Mouse (Mus musculus) forebrain, postnatal 0 days (tissue): ENCODE measurements around the gene Sipa1l3. TPM values are rescaled to one million over a fixed set of nuclear protein-coding genes. Genes with fewer than 3 reads are reported as not detected.

ENCODE experiments used
- ATAC-seq: fragments of 200-750 bp; cut with Nextera tagmentation; 2 replicates; pipeline ENCODE4 v1.8.0; 2017; ENCODE audit warnings: mild to moderate bottlenecking, moderate library complexity
- DNase-seq: peaks from one replicate; pipeline ENCODE4 v3.0.0-alpha.2; 2015
- H3K27ac ChIP-seq: fragments of 300-500 bp; sonication (generic); 2 replicates; pipeline ENCODE4 v1.5.1; 2014; ENCODE audit warnings: low read depth, mild to moderate bottlenecking, antibody characterized with exemption, low read length, moderate library complexity, mixed read lengths
- H3K27me3 ChIP-seq: fragments of 300-500 bp; sonication (generic); 2 replicates; pipeline ENCODE4 v1.6.1; 2014; ENCODE audit warnings: mild to moderate bottlenecking, low read length, mixed read lengths; ENCODE audit not compliant: insufficient read depth
- H3K36me3 ChIP-seq: fragments of 300-500 bp; sonication (generic); 2 replicates; pipeline ENCODE4 v1.6.1; 2014; ENCODE audit warnings: mild to moderate bottlenecking, moderate library complexity; ENCODE audit not compliant: insufficient read depth
- H3K4me1 ChIP-seq: fragments of 300-500 bp; sonication (generic); 2 replicates; pipeline ENCODE4 v1.6.1; 2014; ENCODE audit warnings: antibody characterized with exemption; ENCODE audit not compliant: insufficient read depth
- H3K4me2 ChIP-seq: fragments of 300-500 bp; sonication (generic); 2 replicates; pipeline ENCODE4 v1.6.1; 2014; ENCODE audit warnings: low read depth, mild to moderate bottlenecking, moderate library complexity
- H3K4me3 ChIP-seq: fragments of 300-500 bp; sonication (generic); 2 replicates; pipeline ENCODE4 v1.5.1; 2014; ENCODE audit warnings: low read depth, low read length, mixed read lengths
- H3K9ac ChIP-seq: fragments of 300-500 bp; sonication (generic); 2 replicates; pipeline ENCODE4 v1.6.1; 2014; ENCODE audit warnings: mild to moderate bottlenecking
- H3K9me3 ChIP-seq: fragments of 300-500 bp; sonication (generic); 2 replicates; pipeline ENCODE4 v1.6.1; 2016; ENCODE audit warnings: low read length
- CTCF ChIP-seq: sonication (generic); IDR thresholded peaks from 2 replicates; pipeline ENCODE4 v1.5.1; 2016; ENCODE audit warnings: antibody characterized with exemption, control low read depth, low read depth
- WGBS: fragments of 180-500 bp; shearing (Covaris S2); extraction: QIAGEN DNeasy Blood & Tissue Kit; methylation state at CpG from one replicate; pipeline ENCODE4 v1.1.7; 2014; 5-methylcytosine and 5-hydroxymethylcytosine counted together
- polyA plus RNA-seq: library from polyadenylated mRNA; unstranded; fragments of >200 nt; fragmentation: Nextera tagmentation; extraction: Ambion mirVana; gene quantifications from 2 replicates; pipeline ENCODE4 v1.2.1, GENCODE M21; 2015
- total RNA-seq: library from RNA; depleted of rRNA; stranded (reverse); fragments of >200 nt; gene quantifications from 2 replicates; pipeline ENCODE4 v1.2.3, GENCODE M21; 2014

Gene Sipa1l3
- total and polyA plus RNA-seq, 2 experiments from 2014 or later: 12.1 to 44.1 TPM

DNA sequence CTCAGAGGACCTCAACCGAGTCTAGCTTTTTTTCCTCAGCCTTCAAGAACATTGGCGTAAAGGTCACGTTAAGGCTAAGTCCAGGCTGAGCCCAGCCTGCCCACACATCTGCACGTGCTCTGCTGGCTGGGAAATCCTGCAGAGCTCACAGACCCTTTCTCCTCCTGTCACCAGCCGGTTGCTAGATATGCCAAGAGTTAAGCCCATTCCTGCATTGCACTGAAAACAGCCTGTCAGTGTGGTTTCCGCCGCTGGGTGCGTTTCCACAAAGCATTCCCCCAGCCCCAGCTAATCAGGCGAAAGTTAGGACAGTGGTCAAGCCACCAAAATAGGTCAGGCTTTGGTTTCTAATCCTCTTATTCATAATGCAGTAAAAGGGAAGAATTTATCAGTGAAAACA lies 77.3 kb downstream of the Sipa1l3 start:
- Histone ChIP-seq H3K9ac (no peak overlapping the region), H3K27ac (0 out of 2 replicates have a peak overlapping the region, but pooled peaks have one; percentile 29), H3K4me2 (no peak overlapping the region), H3K4me3 (no peak overlapping the region), H3K9me3 (no peaks in the 10 kb centered on the region), H3K36me3 (no peaks in the 10 kb centered on the region), H3K4me1 (0 out of 2 replicates have a peak, but pooled peaks cover 5% of the 10 kb centered on the region), H3K27me3 (no peaks in the 10 kb centered on the region)
- ATAC-seq (peak; percentile 43; the same call in 1 of the 2 replicates), DNase-seq (no peak)
- TF ChIP-seq CTCF: 0 out of 2 replicates have a peak, but pooled peaks have one; percentile 14
- 23% methylated on average over 9 of the region's 9 CpGs for WGBS

DNA sequence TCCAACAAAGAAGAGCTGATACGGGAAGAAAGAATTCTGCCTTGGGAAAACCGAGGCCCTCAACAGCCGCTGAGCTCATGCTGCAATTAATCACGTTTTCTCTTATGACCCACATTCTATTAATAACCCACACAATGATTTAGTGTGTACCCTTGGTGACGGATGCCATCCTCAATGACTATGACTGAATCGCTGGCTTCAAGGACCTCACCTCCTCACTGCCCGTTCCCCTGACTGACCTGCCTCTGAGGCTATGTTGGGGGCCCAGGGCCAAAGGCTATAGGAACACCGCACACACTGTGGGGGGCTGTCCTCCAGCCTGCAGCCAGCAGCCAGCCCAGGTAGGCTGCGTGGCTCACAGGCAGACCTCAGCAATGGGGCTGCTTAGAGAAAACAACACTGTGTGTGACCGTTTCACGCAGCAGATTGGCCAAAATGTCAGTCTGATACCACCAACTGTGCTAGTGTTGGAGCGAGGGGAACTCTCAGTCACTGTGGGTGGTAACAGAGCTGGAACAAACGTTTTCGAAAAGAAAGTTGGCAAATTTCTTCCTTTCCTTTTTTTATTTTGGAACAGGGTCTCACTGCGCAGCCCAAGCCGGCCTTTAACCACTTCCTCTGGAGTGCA lies 79.7 kb downstream of the Sipa1l3 start:
- H3K4me3 ChIP-seq: no peak overlapping the region
- H3K9ac ChIP-seq: no peak overlapping the region
- TF ChIP-seq CTCF: no peak
- 66% methylated on average over 16 of the region's 16 CpGs for WGBS
- H3K27ac ChIP-seq: no peak overlapping the region
- DNase-seq: no peak
- H3K36me3 ChIP-seq: no peaks in the 10 kb centered on the region
- ATAC-seq: peak; percentile 23; the same call in 1 of the 2 replicates
- no peak overlapping the region for H3K4me2 ChIP-seq
- H3K9me3 ChIP-seq: no peaks in the 10 kb centered on the region
- H3K27me3 ChIP-seq: no peaks in the 10 kb centered on the region
- H3K4me1 ChIP-seq: 0 out of 2 replicates have a peak, but pooled peaks cover 5% of the 10 kb centered on the region

- no peak overlapping the region for H3K27ac ChIP-seq
- WGBS: 81% methylated on average over 14 of the region's 14 CpGs
- ATAC-seq: no peak
Measured at GRCm38 (mm10) chr7:29438204-29438603, 80.2 kb downstream of the Sipa1l3 start.

GRCm38 (mm10) chr7:29437072-29437471 lies 81.4 kb downstream of the Sipa1l3 start:
- ATAC-seq: no peak
- Histone ChIP-seq H3K4me3 (no peak overlapping the region), H3K9ac (no peak overlapping the region), H3K36me3 (no peaks in the 10 kb centered on the region), H3K4me1 (peaks cover 9% of the 10 kb centered on the region; the same call in 1 of the 2 replicates), H3K27ac (no peak overlapping the region), H3K27me3 (no peaks in the 10 kb centered on the region), H3K9me3 (no peaks in the 10 kb centered on the region), H3K4me2 (no peak overlapping the region)
- 82% methylated on average over 10 of the region's 10 CpGs for WGBS
- no peak for TF ChIP-seq CTCF
- DNase-seq: no peak

More at GRCm38 (mm10) chr7:29438204-29438603, 80.2 kb downstream of the Sipa1l3 start:
- Histone ChIP-seq H3K9ac (no peak overlapping the region), H3K4me3 (no peak overlapping the region), H3K4me1 (0 out of 2 replicates have a peak, but pooled peaks cover 9% of the 10 kb centered on the region), H3K27me3 (no peaks in the 10 kb centered on the region), H3K9me3 (no peaks in the 10 kb centered on the region), H3K4me2 (no peak overlapping the region), H3K36me3 (no peaks in the 10 kb centered on the region)
- no peak for TF ChIP-seq CTCF
- no peak for DNase-seq

GRCm38 (mm10) chr7:29434313-29435035 lies 84.0 kb downstream of the Sipa1l3 start:
- Histone ChIP-seq H3K4me2 (no peak overlapping the region), H3K27ac (no peak overlapping the region), H3K9ac (no peak overlapping the region), H3K4me1 (peaks cover 11% of the 10 kb centered on the region), H3K27me3 (no peaks in the 10 kb centered on the region), H3K36me3 (no peaks in the 10 kb centered on the region), H3K9me3 (no peaks in the 10 kb centered on the region), H3K4me3 (no peak overlapping the region)
- 68% methylated on average over 9 of the region's 9 CpGs for WGBS
- no peak for TF ChIP-seq CTCF
- ATAC-seq: peak; percentile 26; the same call in 1 of the 2 replicates
- DNase-seq: no peak

DNA sequence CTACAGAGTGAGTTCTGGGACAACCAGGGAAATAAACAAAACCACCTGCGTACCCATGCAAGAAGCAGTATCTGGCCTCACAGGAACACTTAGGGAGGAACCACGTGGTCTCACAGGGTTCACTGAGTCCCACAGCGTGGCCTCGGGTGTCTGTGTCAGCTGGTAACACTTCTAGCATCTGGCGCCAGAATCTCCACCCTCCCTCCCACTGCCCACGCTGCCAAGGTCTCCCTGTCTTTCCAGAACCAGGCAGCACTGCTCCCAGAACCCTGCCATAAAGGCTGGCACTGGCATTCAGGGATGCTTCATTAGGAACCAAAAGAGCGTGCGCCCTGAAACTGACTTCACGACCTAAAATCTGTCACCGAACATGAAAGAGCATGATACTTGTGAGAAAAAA lies 84.7 kb downstream of the Sipa1l3 start:
- no peak for TF ChIP-seq CTCF
- Histone ChIP-seq H3K4me3 (no peak overlapping the region), H3K4me2 (no peak overlapping the region), H3K27ac (no peak overlapping the region), H3K36me3 (no peaks in the 10 kb centered on the region), H3K27me3 (no peaks in the 10 kb centered on the region), H3K9me3 (no peaks in the 10 kb centered on the region), H3K9ac (no peak overlapping the region), H3K4me1 (peaks cover 11% of the 10 kb centered on the region)
- DNase-seq (no peak), ATAC-seq (no peak)
- WGBS: 74% methylated on average over 10 of the region's 10 CpGs

DNA sequence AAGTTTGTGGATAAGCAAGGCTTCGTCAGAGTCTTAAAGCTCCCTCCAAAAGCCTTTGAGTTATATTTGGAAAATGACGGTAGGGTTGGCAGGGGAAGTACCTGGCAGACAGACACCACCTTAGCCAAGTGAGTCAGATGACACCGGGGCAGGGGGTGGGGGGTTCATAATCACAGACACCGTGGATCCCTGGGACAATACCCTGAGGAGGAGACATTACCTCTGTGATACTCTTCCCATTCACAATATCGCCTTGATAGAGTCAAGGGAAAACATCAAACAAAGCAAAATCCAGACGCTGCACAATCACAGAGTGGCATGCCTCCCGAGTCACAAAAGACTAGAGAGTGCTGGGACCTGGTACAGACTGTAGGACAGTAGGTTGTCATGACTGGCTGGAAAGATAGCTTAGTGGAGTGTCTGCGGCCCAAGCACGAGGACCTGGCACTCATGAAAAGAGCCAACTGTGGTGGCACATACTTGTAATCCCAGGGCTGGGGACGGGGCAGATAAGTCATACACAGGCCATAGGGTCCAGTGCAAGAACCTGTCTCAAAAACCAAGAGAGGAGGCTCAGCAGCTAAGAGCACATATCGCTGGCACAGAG lies 85.4 kb downstream of the Sipa1l3 start:
- Histone ChIP-seq H3K27ac (no peak overlapping the region), H3K9ac (no peak overlapping the region), H3K4me1 (peaks cover 11% of the 10 kb centered on the region), H3K27me3 (no peaks in the 10 kb centered on the region), H3K36me3 (no peaks in the 10 kb centered on the region), H3K9me3 (no peaks in the 10 kb centered on the region), H3K4me3 (no peak overlapping the region), H3K4me2 (no peak overlapping the region)
- WGBS: 44% methylated on average over 11 of the region's 11 CpGs
- TF ChIP-seq CTCF: no peak
- ATAC-seq (peak; percentile 37), DNase-seq (no peak)
